Mouse (Mus musculus) monocyte, adult 5-6 weeks (primary cell): Measurements from ENCODE around the gene Parl. TPM values are rescaled to one million over a fixed set of nuclear protein-coding genes. Genes with fewer than 3 reads are reported as not detected.

Experiments used
- ATAC-seq: fragments of 153-309, 156-312 bp; replicated peaks from 2 replicates; pipeline ENCODE4 v1.8.0; 2017; ENCODE audit warnings: mild to moderate bottlenecking; ENCODE audit not compliant: low TSS enrichment, insufficient number of reproducible peaks, severe bottlenecking, poor library complexity, low FRiP score
- total RNA-seq: library from RNA; stranded (forward); fragments of 200-1000, 200-491, 200-594 nt; gene quantifications from 3 replicates; pipeline ENCODE4 v1.2.3, GENCODE M21; 2017

The Parl gene
- total RNA-seq, result 124 to 272 TPM (median 203 TPM) in 3 replicates

GRCm38 (mm10) chr16:20301770-20302649 lies at the start of gene Parl:
Gene Parl (minus strand): TSS chr16:20302387.
- ATAC-seq, result peak; percentile 79

- no peak for ATAC-seq
These were observed 43.3 kb upstream of the Parl start for GRCm38 (mm10) chr16:20345464-20345863.

GRCm38 (mm10) chr16:20338616-20339015 lies 36.4 kb upstream of the Parl start:
- ATAC-seq, result no peak

GRCm38 (mm10) chr16:20334918-20335317 lies 32.7 kb upstream of the Parl start:
- ATAC-seq, result no peak

GRCm38 (mm10) chr16:20328306-20328705 lies 26.1 kb upstream of the Parl start:
- ATAC-seq, result no peak

- ATAC-seq, result peak; percentile 79
These were observed 23.1 kb upstream of the Parl start, which contains the start of gene Cyp2ab1 for GRCm38 (mm10) chr16:20325286-20325685. Gene Cyp2ab1 (minus strand): TSS chr16:20325404.

GRCm38 (mm10) chr16:20323907-20324306 lies 21.7 kb upstream of the Parl start:
- peak; percentile 87 for ATAC-seq

- ATAC-seq, result no peak
These were observed 20.1 kb upstream of the Parl start for GRCm38 (mm10) chr16:20322274-20322673.

- ATAC-seq, result peak; percentile 94
These were observed 14.6 kb upstream of the Parl start for GRCm38 (mm10) chr16:20316770-20317169.

- no peak for ATAC-seq
These were observed 13.1 kb upstream of the Parl start for GRCm38 (mm10) chr16:20315266-20315665.

- no peak for ATAC-seq
These were observed 10.1 kb upstream of the Parl start for GRCm38 (mm10) chr16:20312272-20312671.

GRCm38 (mm10) chr16:20300076-20300475 lies 2.1 kb downstream of the Parl start:
- no peak for ATAC-seq

GRCm38 (mm10) chr16:20280238-20280637 lies 21.9 kb downstream of the Parl start:
- no peak for ATAC-seq

GRCm38 (mm10) chr16:20279395-20279794 lies 22.8 kb downstream of the Parl start:
- no peak for ATAC-seq

- no peak for ATAC-seq
These were observed 29.2 kb downstream of the Parl start for GRCm38 (mm10) chr16:20272994-20273393.

- no peak for ATAC-seq
These were observed 30.8 kb downstream of the Parl start for GRCm38 (mm10) chr16:20271339-20271738.

- ATAC-seq, result no peak
These were observed 37.1 kb downstream of the Parl start for GRCm38 (mm10) chr16:20265089-20265488.

GRCm38 (mm10) chr16:20257926-20258325 lies 44.3 kb downstream of the Parl start:
- ATAC-seq, result no peak

- no peak for ATAC-seq
These were observed 53.6 kb downstream of the Parl start for GRCm38 (mm10) chr16:20248442-20249174.

GRCm38 (mm10) chr16:20247103-20247502 lies 55.1 kb downstream of the Parl start:
- ATAC-seq, result no peak
